Mouse (Mus musculus): ENCODE results near the gene 1700018B08Rik.

DNA sequence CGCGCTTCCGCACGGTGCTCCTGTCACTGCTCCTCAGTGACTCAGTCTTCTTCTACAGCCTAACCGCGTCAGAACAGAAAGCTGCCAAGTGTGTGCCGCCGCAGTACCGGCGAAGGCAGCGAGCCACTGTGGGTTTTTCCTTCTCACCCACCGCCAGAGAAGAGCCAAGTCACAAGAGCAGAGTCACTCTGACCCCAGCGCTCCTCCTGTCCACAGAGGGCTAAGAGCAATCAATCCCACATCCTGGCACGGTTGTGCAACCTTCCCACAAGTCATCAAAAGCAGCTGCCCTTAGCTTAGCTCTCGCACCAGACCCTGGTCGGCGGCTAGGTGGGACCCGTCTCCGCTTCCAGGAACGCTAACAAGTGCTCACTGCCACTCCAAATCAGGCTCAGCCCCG lies 26.2 kb upstream of the 1700018B08Rik start:
- TF ChIP-seq POLR2A (IDR thresholded peaks at IDR 0.05; ENCODE audit: extremely low read depth, insufficient read depth, low read length) (no peak), CTCF (IDR thresholded peaks at IDR 0.05; ENCODE audit: low read depth, low read length) (no peak)

Measured in liver, adult 2 months (tissue).